Mouse (Mus musculus) forebrain, embryonic 16.5 days (tissue): ENCODE measurements at regions not wholly inside any gene's neighbourhood (a gene's known extent, or its start where the extent isn't known, plus 50 kb on each side); places are given as distances from the start of the nearest gene placed in this dataset.

Experiments
- ATAC-seq: fragments of 200-750 bp; cut with Nextera tagmentation; 2 replicates; pipeline ENCODE4 v1.8.0; 2017; ENCODE audit warnings: mild to moderate bottlenecking, moderate library complexity
- H3K27ac ChIP-seq: fragments of 300-500 bp; sonication (generic); 2 replicates; pipeline ENCODE4 v1.5.1; 2014; ENCODE audit warnings: low read length, control low read depth
- H3K27me3 ChIP-seq: fragments of 300-500 bp; sonication (generic); replicated peaks from 2 replicates; pipeline ENCODE4 v1.6.1; 2014; ENCODE audit warnings: low read length; ENCODE audit not compliant: control insufficient read depth, insufficient read depth
- H3K36me3 ChIP-seq: fragments of 300-500 bp; sonication (generic); 2 replicates; pipeline ENCODE4 v1.6.1; 2014; ENCODE audit not compliant: control insufficient read depth, insufficient read depth
- H3K4me1 ChIP-seq: fragments of 300-500 bp; sonication (generic); replicated peaks from 2 replicates; pipeline ENCODE4 v1.6.1; 2014; ENCODE audit warnings: low read length; ENCODE audit not compliant: control insufficient read depth, insufficient read depth
- H3K4me2 ChIP-seq: fragments of 300-500 bp; sonication (generic); 2 replicates; pipeline ENCODE4 v1.6.1; 2014; ENCODE audit warnings: mild to moderate bottlenecking, low read length, control low read depth
- H3K4me3 ChIP-seq: fragments of 300-500 bp; sonication (generic); replicated peaks from 2 replicates; pipeline ENCODE4 v1.5.1; 2014; ENCODE audit warnings: mild to moderate bottlenecking, low read length, control low read depth
- H3K9ac ChIP-seq: fragments of 300-500 bp; sonication (generic); replicated peaks from 2 replicates; pipeline ENCODE4 v1.6.1; 2014; ENCODE audit warnings: low read depth, low read length, control low read depth
- H3K9me3 ChIP-seq: fragments of 300-500 bp; sonication (generic); 2 replicates; pipeline ENCODE4 v1.6.1; 2016; ENCODE audit warnings: low read length; ENCODE audit not compliant: control insufficient read depth
- WGBS: fragments of 180-500 bp; shearing (Covaris S2); extraction: QIAGEN DNeasy Blood & Tissue Kit; methylation state at CpG from one replicate; pipeline ENCODE4 v1.1.7; 2014; 5-methylcytosine and 5-hydroxymethylcytosine counted together

DNA sequence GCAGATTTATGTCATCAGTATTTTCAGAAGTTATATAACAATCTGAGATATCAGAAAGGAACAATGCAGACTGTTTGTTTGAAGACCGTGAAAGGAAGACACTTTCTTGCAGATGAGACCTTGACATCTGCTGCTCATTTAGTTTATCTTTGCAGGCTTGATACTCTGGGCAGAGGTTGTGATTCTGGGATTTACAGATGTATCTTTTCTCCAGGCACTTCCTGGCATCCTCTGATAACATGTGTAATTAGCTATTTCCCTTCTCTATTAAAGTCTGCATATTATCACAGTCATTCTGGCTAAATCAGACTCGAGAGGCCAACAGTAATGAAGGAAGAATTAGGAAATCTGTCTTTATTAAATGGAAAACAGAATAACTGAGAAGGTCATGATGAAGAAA, 268.7 kb upstream of the Slco3a1 start:
- Histone ChIP-seq H3K27me3 (no peaks in the 10 kb centered on the region), H3K27ac (no peak overlapping the region), H3K4me3 (no peak overlapping the region), H3K4me1 (no peaks in the 10 kb centered on the region), H3K4me2 (no peak overlapping the region), H3K9ac (no peak overlapping the region), H3K9me3 (no peaks in the 10 kb centered on the region), H3K36me3 (no peaks in the 10 kb centered on the region)
- no peak for ATAC-seq
- WGBS: 71% methylated on average over 2 of the region's 2 CpGs

DNA sequence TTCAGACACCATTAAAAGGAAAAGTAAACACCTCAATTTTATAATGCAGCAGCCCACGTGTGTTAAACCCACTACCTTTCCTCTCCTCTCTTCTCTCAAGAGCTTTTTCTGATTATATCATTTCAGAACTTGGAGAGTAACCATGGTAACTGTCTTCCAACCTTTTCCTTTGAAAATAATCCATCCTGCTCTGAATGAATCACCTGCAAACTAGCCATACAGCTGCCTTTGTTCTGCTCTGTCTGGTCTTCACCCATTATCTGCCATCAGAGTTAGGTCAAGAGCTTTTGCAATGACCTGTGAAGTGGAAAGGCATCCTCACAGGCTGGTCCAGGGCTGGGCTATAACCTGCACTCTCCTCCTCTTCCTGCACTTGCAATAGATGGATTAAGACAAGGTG, 238.7 kb upstream of the Slco3a1 start:
- no peaks in the 10 kb centered on the region for H3K9me3 ChIP-seq
- H3K4me1 ChIP-seq: no peaks in the 10 kb centered on the region
- no peaks in the 10 kb centered on the region for H3K36me3 ChIP-seq
- H3K27me3 ChIP-seq: no peaks in the 10 kb centered on the region
- H3K9ac ChIP-seq: no peak overlapping the region
- peak overlapping the region; percentile 31; the same call in 1 of the 2 replicates for H3K27ac ChIP-seq
- H3K4me3 ChIP-seq: no peak overlapping the region
- WGBS: 44% methylated on average over 1 of the region's 1 CpGs
- H3K4me2 ChIP-seq: no peak overlapping the region
- peak; percentile 54; the same call in 1 of the 2 replicates for ATAC-seq

DNA sequence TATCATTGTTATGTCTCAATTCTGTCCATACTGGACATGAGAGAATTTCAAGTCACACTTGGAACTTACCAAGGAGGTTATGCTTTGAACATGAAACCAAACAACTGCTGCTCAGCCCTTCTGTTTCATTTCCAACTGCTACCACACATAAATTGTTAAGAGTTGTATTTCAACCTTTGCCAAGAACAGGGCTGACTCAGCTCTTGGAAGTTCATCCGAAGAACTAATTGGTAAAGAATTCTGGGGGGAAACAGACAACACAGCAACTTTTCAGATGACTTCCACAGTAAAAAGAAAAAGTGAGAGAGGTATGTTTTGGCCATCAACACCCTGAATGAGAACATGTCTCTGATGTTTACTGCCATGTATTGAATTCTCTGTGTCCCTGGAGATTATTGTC, 234.1 kb upstream of the Slco3a1 start:
- Histone ChIP-seq H3K27me3 (no peaks in the 10 kb centered on the region), H3K36me3 (no peaks in the 10 kb centered on the region), H3K4me2 (no peak overlapping the region), H3K9me3 (no peaks in the 10 kb centered on the region), H3K27ac (no peak overlapping the region), H3K9ac (no peak overlapping the region), H3K4me1 (no peaks in the 10 kb centered on the region), H3K4me3 (no peak overlapping the region)
- 78% methylated on average over 1 of the region's 1 CpGs for WGBS
- ATAC-seq: no peak

DNA sequence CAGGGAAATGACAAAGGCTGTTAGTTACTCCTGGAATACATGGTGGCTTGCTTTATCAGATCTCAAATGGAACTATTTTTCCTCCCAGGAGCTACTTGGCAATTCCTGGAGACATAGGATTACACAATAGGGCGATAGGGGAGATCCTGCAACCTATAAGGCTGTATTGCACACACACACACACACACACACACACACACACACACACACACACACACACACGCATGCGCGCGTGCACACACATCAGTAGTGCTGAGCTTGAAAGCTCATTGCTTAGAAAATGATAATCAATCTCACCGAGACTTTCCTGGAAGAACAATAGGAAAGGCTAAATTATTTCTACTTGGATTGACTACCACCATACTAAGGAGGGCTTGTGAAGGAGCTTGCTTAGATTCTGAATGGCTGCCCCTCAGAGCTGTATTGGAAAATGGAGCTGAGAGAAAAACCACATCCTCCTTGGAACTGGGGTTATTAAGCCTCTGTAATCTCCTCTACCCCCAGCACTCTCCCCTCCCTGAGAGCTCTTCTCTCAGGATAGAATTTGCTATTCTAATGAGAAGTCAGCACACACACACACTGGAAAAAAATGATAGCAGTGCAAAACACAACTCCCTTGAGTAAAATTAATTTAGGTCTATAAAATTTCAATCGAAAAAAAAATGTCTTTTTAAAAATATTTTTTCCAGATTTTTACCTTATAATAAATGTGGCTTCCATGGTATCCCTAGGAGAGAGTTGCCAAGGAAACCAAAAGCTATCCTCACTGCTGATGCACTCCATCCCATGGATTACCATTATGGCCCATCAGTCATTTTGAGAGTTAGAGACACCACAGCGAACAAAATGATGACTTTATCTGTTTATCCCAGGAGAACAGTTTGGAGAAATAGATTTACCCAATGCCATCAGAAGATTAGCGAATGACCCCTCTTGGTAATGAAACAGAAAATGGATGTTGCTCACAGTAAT, 217.1 kb upstream of the Slco3a1 start:
- H3K27ac ChIP-seq: no peak overlapping the region

DNA sequence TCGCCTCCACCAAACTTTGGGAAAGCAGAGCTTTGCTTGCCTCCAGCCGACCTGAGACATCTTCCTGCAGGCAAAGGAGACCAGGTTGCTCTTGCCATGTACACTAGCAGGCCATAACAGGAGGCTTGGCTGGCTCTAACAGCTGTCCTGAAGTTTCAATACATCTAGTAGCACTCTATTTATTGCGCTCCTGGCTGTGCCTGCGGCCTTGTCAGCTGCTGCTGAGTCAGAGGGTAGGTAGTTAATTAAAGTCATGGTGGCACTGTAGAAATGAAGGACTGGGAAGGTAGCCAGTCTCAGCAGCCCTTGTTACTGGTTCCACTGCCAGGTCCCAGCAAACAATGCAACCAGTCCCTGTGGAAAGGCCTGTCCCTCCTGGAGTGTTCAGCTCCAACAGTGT, 212.0 kb upstream of the Slco3a1 start:
- Histone ChIP-seq H3K9me3 (no peaks in the 10 kb centered on the region), H3K36me3 (no peaks in the 10 kb centered on the region), H3K27me3 (no peaks in the 10 kb centered on the region), H3K4me2 (no peak overlapping the region), H3K4me1 (no peaks in the 10 kb centered on the region; the same call in 1 of the 2 replicates), H3K9ac (no peak overlapping the region), H3K4me3 (no peak overlapping the region), H3K27ac (no peak overlapping the region)
- no peak for ATAC-seq
- WGBS: 81% methylated on average over 4 of the region's 4 CpGs

More for the DNA sequence above, 217.1 kb upstream of the Slco3a1 start:
- H3K4me3 ChIP-seq: no peak overlapping the region
- H3K9me3 ChIP-seq: no peaks in the 10 kb centered on the region
- ATAC-seq: no peak
- 75% methylated on average over 9 of the region's 9 CpGs for WGBS
- no peaks in the 10 kb centered on the region for H3K27me3 ChIP-seq
- H3K4me2 ChIP-seq: no peak overlapping the region
- no peaks in the 10 kb centered on the region for H3K36me3 ChIP-seq
- no peak overlapping the region for H3K9ac ChIP-seq
- H3K4me1 ChIP-seq: no peaks in the 10 kb centered on the region; the same call in 1 of the 2 replicates

DNA sequence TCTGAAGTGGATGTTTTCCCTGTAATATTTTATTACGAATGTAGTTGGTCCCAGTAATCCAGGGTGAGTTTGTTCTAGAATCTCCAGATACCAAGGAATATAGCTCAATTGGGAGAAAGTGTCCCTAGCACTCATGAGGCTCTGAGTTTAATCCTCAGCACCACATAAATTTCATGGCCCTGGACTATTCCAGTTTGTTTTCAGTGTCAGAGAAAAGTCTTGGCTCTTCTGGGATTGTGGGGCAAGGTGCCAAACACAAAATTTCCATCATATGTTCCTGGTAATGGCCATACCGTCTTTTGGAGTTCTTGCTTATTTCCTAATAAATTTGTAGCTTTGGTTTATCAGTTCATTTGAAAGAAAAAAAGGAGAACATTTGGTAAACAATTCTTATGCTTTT, 202.9 kb upstream of the Slco3a1 start:
- no peaks in the 10 kb centered on the region for H3K36me3 ChIP-seq
- no peak overlapping the region for H3K27ac ChIP-seq
- no peak overlapping the region for H3K4me3 ChIP-seq
- H3K4me2 ChIP-seq: no peak overlapping the region
- no peaks in the 10 kb centered on the region for H3K27me3 ChIP-seq
- no peak overlapping the region for H3K9ac ChIP-seq
- H3K9me3 ChIP-seq: no peaks in the 10 kb centered on the region
- 76% methylated on average over 2 of the region's 2 CpGs for WGBS
- no peaks in the 10 kb centered on the region for H3K4me1 ChIP-seq
- ATAC-seq: no peak

DNA sequence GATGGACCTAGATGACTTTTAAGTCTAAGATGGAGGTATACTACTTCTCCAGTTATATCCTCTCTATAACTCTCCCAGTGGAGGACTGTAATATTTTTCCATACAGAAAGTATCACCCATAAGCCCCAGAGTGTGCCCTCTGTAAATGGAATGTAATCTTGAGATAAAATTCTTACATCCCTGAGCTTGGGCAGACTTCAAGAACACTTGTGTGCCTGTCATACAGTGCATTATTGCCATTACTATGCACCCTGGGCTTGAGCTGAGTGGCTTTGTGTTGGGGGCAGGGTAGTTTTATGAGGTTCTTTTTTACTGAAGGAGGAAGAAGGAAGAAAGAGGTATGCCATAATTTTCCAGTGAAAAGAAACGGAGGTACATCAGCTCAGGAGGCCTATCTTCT, 193.1 kb upstream of the Slco3a1 start:
- H3K36me3 ChIP-seq: no peaks in the 10 kb centered on the region
- H3K9me3 ChIP-seq: no peaks in the 10 kb centered on the region
- H3K9ac ChIP-seq: no peak overlapping the region
- no peak for ATAC-seq
- no peak overlapping the region for H3K4me2 ChIP-seq
- H3K4me3 ChIP-seq: no peak overlapping the region
- H3K27ac ChIP-seq: no peak overlapping the region
- H3K27me3 ChIP-seq: no peaks in the 10 kb centered on the region
- no peaks in the 10 kb centered on the region for H3K4me1 ChIP-seq
- WGBS: 75% methylated on average over 1 of the region's 1 CpGs

DNA sequence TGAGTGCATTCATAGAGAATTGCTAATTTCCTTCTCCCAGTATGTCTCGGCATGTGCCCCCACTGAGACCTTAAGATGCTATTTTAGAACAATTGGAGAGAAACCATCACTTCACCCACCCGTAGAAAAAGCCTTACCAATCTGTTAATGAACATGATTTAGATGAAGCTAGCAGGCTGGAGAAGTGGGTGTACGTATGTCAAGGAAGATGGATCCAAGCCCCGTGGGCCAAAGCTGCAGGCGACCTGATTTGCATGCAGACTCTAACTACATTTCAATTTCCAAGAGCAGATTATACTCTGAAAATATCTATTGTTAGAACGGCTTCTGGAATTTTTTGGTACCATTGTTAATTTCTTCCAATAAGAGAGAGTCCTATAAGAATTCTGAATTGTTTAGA, 180.4 kb upstream of the Slco3a1 start:
- H3K27me3 ChIP-seq: no peaks in the 10 kb centered on the region
- no peak for ATAC-seq
- H3K9ac ChIP-seq: no peak overlapping the region
- H3K27ac ChIP-seq: no peak overlapping the region
- 57% methylated on average over 6 of the region's 6 CpGs for WGBS
- H3K4me3 ChIP-seq: no peak overlapping the region
- H3K4me1 ChIP-seq: no peaks in the 10 kb centered on the region
- H3K4me2 ChIP-seq: no peak overlapping the region
- H3K36me3 ChIP-seq: no peaks in the 10 kb centered on the region
- H3K9me3 ChIP-seq: no peaks in the 10 kb centered on the region

DNA sequence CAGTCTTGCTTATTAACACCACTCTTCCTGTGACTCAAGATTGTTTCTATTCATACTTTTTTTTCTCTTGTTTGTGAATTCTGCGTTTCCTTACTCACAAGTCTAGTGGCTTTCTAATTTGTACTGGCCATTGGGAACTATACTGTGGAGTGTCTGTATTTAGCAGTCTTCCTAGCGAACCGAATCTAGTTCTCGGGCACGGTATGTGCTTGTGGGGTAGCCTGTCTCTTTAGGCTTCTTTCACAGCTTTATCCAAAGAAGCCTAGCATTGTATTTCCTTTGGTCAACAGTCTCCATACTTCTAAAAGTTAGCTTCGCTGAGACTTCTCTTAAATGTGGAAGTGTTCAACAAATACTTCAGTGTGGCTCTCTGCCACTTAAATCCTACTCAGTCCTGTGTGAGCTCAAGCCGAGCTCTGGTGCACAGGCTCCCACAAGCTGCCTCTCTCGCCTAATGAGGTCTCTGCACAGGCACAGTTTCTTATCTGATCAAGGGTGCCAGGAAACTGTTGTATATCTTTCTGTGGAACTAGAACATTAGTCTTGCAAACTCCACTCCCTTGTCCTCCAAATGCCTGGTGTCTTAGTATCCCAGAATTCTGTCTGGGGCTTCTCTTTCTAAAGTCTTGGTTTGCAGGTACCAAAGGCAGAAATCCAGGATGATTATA, 171.9 kb upstream of the Slco3a1 start:
- Histone ChIP-seq H3K36me3 (no peaks in the 10 kb centered on the region), H3K4me3 (no peak overlapping the region), H3K27ac (no peak overlapping the region), H3K27me3 (no peaks in the 10 kb centered on the region), H3K9ac (no peak overlapping the region), H3K9me3 (no peaks in the 10 kb centered on the region), H3K4me2 (no peak overlapping the region), H3K4me1 (no peaks in the 10 kb centered on the region)
- WGBS: 68% methylated on average over 8 of the region's 8 CpGs
- no peak for ATAC-seq
